Mouse (Mus musculus) embryonic facial prominence, embryonic 11.5 days (tissue): ENCODE measurements around the gene Gm17655. TPM values are rescaled to one million over a fixed set of nuclear protein-coding genes. Genes with fewer than 3 reads are reported as not detected.

Experiments
- ATAC-seq: fragments of 200-750 bp; cut with Nextera tagmentation; replicated peaks from 2 replicates; pipeline ENCODE4 v1.8.0; 2017; ENCODE audit warnings: low read depth; ENCODE audit not compliant: insufficient number of reproducible peaks, low FRiP score, low TSS enrichment
- DNase-seq: peaks from one replicate; pipeline ENCODE4 v3.0.0-alpha.2; 2015; ENCODE audit warnings: low spot score
- H3K27ac ChIP-seq: fragments of 300-500 bp; sonication (generic); replicated peaks from 2 replicates; pipeline ENCODE4 v1.5.1; 2014; ENCODE audit warnings: mild to moderate bottlenecking, low read depth, low read length, control low read depth
- H3K27me3 ChIP-seq: fragments of 300-500 bp; sonication (generic); 2 replicates; pipeline ENCODE4 v1.6.1; 2014; ENCODE audit warnings: mild to moderate bottlenecking, low read length, moderate library complexity, mixed read lengths; ENCODE audit not compliant: control insufficient read depth, insufficient read depth
- H3K36me3 ChIP-seq: fragments of 300-500 bp; sonication (generic); replicated peaks from 2 replicates; pipeline ENCODE4 v1.6.1; 2014; ENCODE audit warnings: low read depth, mild to moderate bottlenecking, low read length, moderate library complexity, mixed read lengths; ENCODE audit not compliant: control insufficient read depth, insufficient read depth
- H3K4me1 ChIP-seq: fragments of 300-500 bp; sonication (generic); 2 replicates; pipeline ENCODE4 v1.6.1; 2014; ENCODE audit warnings: low read length, mixed read lengths; ENCODE audit not compliant: control insufficient read depth, insufficient read depth
- H3K4me2 ChIP-seq: fragments of 300-500 bp; sonication (generic); 2 replicates; pipeline ENCODE4 v1.6.1; 2014; ENCODE audit warnings: low read depth, mild to moderate bottlenecking, control low read depth, low read length, moderate library complexity
- H3K4me3 ChIP-seq: fragments of 300-500 bp; sonication (generic); 2 replicates; pipeline ENCODE4 v1.5.1; 2014; ENCODE audit warnings: low read depth, low read length, control low read depth
- H3K9ac ChIP-seq: fragments of 300-500 bp; sonication (generic); replicated peaks from 2 replicates; pipeline ENCODE4 v1.6.1; 2014; ENCODE audit warnings: mild to moderate bottlenecking, control low read depth, low read length
- H3K9me3 ChIP-seq: fragments of 300-500 bp; sonication (generic); replicated peaks from 2 replicates; pipeline ENCODE4 v1.6.1; 2016; ENCODE audit warnings: mild to moderate bottlenecking, low read length, inconsistent platforms, mixed read lengths; ENCODE audit not compliant: control insufficient read depth
- WGBS: fragments of 180-500 bp; shearing (Covaris S2); extraction: QIAGEN DNeasy Blood & Tissue Kit; methylation state at CpG from one replicate; pipeline ENCODE4 v1.1.7; 2014; 5-methylcytosine and 5-hydroxymethylcytosine counted together
- polyA plus RNA-seq: library from polyadenylated mRNA; unstranded; fragments of >200 nt; fragmentation: Nextera tagmentation; extraction: Ambion mirVana; gene quantifications from 2 replicates; pipeline ENCODE4 v1.2.1, GENCODE M21; 2014

Gm17655 gene
- polyA plus RNA-seq, 1 experiment from 2014 or later, result 4.5 TPM

DNA sequence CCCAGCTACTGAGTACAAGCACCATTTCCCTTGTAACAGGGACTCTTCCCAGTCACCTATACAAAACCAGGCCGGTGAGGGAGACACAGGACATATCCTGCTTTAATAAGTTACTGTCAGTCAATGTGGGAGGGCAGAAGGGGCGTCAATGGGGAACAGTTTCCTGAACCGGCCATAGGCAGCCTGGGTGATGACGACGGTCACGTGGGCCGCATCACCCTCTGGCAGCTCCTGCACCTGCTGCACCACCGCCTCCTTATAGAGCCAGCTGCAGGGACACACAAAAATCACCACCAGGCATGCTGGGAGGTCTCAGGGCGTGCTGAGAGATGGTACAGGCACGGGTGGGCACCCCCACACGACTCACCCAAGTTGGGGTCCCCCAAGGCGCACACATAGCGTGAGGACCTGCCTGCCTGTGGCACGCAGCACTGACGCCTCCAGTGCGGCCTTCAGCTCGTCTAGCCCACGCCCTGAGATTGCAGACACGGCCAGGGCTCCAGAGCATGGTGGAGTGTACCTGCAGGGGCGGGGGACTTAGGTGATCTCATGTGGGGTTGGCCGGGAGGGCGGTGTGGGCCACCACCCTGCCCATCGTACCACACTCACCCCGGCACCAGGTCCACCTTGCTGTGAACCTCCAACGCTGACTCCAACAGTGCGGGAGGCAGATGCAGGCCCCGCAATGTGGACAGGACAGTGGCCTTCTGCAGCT, 31.7 kb upstream of the Gm17655 start:
- Histone ChIP-seq H3K27me3 (no peaks in the 10 kb centered on the region), H3K9me3 (no peaks in the 10 kb centered on the region), H3K4me2 (no peak overlapping the region), H3K4me3 (no peak overlapping the region), H3K9ac (no peak overlapping the region), H3K36me3 (peaks cover 10% of the 10 kb centered on the region; the same call in 1 of the 2 replicates), H3K4me1 (no peaks in the 10 kb centered on the region; the same call in 1 of the 2 replicates), H3K27ac (no peak overlapping the region)
- 97% methylated on average over 27 of the region's 27 CpGs for WGBS
- no peak for ATAC-seq
- no peak for DNase-seq

GRCm38 (mm10) chr5:110102853-110103625, 30.7 kb upstream of the Gm17655 start:
- no peaks in the 10 kb centered on the region; the same call in 1 of the 2 replicates for H3K4me1 ChIP-seq
- H3K4me2 ChIP-seq, result no peak overlapping the region
- H3K9ac ChIP-seq, result no peak overlapping the region
- no peak overlapping the region for H3K4me3 ChIP-seq
- DNase-seq (no peak), ATAC-seq (no peak)
- no peaks in the 10 kb centered on the region for H3K27me3 ChIP-seq
- no peak overlapping the region for H3K27ac ChIP-seq
- 95% methylated on average over 19 of the region's 19 CpGs for WGBS
- H3K36me3 ChIP-seq, result peaks cover 10% of the 10 kb centered on the region; the same call in 1 of the 2 replicates
- H3K9me3 ChIP-seq, result no peaks in the 10 kb centered on the region

DNA sequence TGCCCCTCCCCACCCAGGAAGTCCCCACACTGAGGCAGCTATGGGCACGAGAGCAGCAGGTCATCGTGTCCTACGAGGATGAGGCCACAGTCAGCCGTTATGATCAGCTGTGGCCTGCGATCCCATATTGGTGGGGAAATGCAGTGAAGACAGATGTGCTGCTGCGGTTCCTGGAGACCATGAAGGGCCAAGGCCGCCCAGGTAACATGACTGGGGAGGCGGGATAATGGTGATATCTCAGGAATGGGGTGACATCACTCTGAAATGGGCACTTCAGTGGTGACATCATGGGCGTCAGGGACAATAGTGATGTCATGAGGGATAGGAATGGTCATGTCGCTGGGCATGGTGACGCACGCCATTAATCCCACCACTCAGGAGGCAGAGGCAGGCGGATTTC, 30.1 kb upstream of the Gm17655 start:
- Histone ChIP-seq H3K9me3 (no peaks in the 10 kb centered on the region), H3K9ac (no peak overlapping the region), H3K27ac (no peak overlapping the region), H3K4me3 (no peak overlapping the region), H3K4me2 (no peak overlapping the region), H3K4me1 (no peaks in the 10 kb centered on the region; the same call in 1 of the 2 replicates), H3K36me3 (peaks cover 10% of the 10 kb centered on the region; the same call in 1 of the 2 replicates), H3K27me3 (no peaks in the 10 kb centered on the region)
- 85% methylated on average over 13 of the region's 13 CpGs for WGBS
- DNase-seq (no peak), ATAC-seq (no peak)

DNA sequence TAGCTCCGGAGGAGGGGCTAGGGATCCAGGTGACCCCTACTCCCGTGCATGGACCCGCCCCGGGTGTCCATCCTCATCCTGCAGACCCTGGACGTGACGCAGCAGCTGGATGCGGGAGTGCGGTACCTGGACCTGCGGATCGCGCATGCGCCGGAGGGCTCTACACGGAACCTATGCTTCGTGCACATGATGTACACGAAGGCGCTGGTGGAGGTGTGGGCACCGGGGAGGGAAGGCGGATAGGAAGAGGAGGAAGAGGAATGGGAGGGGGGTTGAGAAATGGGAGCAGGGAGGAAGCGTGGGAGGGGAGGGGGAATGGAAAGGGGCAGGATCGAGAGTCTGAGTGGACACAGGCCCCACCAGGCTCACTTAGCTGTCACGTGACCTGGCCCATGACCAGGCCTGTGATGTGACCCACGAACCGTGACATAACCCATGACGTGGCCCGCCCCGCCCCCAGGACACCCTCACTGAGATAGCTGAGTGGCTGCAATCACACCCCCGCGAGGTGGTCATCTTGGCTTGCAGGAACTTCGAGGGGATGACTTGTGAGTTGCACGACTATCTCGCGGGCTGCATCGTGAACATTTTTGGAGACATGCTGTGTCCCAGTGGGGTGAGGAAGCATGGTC, 29.5 kb upstream of the Gm17655 start:
- Histone ChIP-seq H3K27me3 (no peaks in the 10 kb centered on the region), H3K4me1 (no peaks in the 10 kb centered on the region; the same call in 1 of the 2 replicates), H3K4me3 (peak overlapping the region; percentile 20), H3K4me2 (peak overlapping the region; percentile 43), H3K9ac (no peak overlapping the region), H3K36me3 (peaks cover 10% of the 10 kb centered on the region; the same call in 1 of the 2 replicates), H3K27ac (no peak overlapping the region), H3K9me3 (no peaks in the 10 kb centered on the region)
- ATAC-seq (peak; percentile 13; the same call in 1 of the 2 replicates), DNase-seq (no peak)
- WGBS, result 22% methylated on average over 34 of the region's 34 CpGs

GRCm38 (mm10) chr5:110100921-110101631, 28.8 kb upstream of the Gm17655 start:
- 3% methylated on average over 34 of the region's 37 CpGs for WGBS
- H3K27ac ChIP-seq, result no peak overlapping the region
- H3K9me3 ChIP-seq, result no peaks in the 10 kb centered on the region
- no peak overlapping the region for H3K9ac ChIP-seq
- H3K4me2 ChIP-seq, result peak overlapping the region; percentile 43
- no peak; the same call in 1 of the 2 replicates for ATAC-seq
- H3K4me3 ChIP-seq, result peak overlapping the region; percentile 20
- peak; percentile 42 for DNase-seq
- H3K4me1 ChIP-seq, result no peaks in the 10 kb centered on the region; the same call in 1 of the 2 replicates
- H3K27me3 ChIP-seq, result no peaks in the 10 kb centered on the region
- H3K36me3 ChIP-seq, result peaks cover 10% of the 10 kb centered on the region; the same call in 1 of the 2 replicates

DNA sequence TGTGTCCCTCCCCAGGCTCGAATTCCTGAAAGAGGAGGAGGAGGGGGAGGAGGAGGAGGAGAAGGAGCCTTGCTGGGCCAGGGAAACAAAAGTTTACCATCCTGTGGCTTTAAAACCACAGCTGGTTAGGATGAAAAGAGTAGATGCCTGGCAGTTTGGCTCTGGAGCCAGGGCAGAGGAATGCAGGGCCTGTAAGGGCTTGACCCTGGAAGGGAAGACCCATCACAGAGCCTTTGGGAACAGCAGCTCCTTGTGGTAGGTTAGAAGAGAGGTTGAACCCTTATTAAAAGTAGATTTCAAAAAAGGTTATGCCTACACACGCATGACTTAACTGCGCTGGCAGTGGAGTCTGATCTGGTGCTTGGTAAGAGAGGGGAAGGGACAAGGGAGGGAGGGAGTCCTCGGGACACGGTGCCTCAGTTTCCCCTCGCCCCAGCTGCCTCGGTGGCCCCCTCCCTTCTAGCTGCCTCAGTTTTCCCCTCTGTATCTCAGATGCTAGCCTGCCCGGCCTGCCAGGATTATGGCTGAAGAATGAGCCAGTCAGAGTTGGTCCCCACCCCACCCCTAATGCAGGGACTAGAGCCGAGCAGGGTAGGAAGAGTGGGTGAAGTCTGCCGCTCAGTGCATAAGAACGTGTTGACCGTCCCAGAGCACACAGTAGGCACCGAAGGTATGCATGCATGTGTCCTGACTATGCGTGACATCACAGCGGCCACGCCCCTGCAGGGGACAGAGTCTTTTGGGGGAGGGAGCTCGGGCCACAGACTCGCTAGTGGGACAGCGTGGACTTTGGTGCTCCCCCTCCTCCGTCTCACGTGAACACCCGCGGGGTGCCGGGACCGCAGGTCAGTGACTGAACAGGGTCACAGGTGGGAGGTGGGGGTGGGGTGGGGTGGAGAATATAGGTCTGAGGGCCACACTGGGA, 27.6 kb upstream of the Gm17655 start, which contains the start of gene Plcxd1:
Gene Plcxd1 (plus strand): TSS at position 314 of the 925 bp plus-strand sequence.
- Histone ChIP-seq H3K9me3 (no peaks in the 10 kb centered on the region), H3K27ac (no peak within 1 kb of the TSS), H3K4me3 (no peak within 1 kb of the TSS), H3K27me3 (no peaks in the 10 kb centered on the region), H3K4me1 (no peaks in the 10 kb centered on the region; the same call in 1 of the 2 replicates), H3K4me2 (peak within 1 kb of the TSS; percentile 43; the same call in 1 of the 2 replicates), H3K36me3 (peaks cover 10% of the 10 kb centered on the region; the same call in 1 of the 2 replicates), H3K9ac (no peak within 1 kb of the TSS)
- ATAC-seq, result no peak
- DNase-seq, result no peak
- WGBS, result 4% methylated on average over 25 of the region's 25 CpGs
